Mouse (Mus musculus) midbrain, embryonic 10.5 days (tissue): ENCODE results near the gene Sema3b. TPM values are rescaled to one million over a fixed set of nuclear protein-coding genes. Genes with fewer than 3 reads are reported as not detected.
A peak's percentile ranks its signal among the peaks of the same experiment; 100 is the strongest.

Experiments used
- DNase-seq: peaks from one replicate; pipeline ENCODE4 v3.0.0-alpha.2; 2017; ENCODE audit warnings: low spot score
- H3K27ac ChIP-seq: fragments of 300-500 bp; sonication (generic); replicated peaks from 2 replicates; pipeline ENCODE4 v1.5.1; 2016; ENCODE audit warnings: mild to moderate bottlenecking
- H3K27me3 ChIP-seq: fragments of 300-500 bp; sonication (generic); 2 replicates; pipeline ENCODE4 v1.6.1; 2016; ENCODE audit warnings: low read depth, mild to moderate bottlenecking; ENCODE audit not compliant: poor library complexity, severe bottlenecking
- H3K36me3 ChIP-seq: fragments of 300-500 bp; sonication (generic); 2 replicates; pipeline ENCODE4 v1.6.1; 2016; ENCODE audit warnings: mild to moderate bottlenecking, moderate library complexity
- H3K4me1 ChIP-seq: fragments of 300-500 bp; sonication (generic); 2 replicates; pipeline ENCODE4 v1.6.1; 2016
- H3K4me3 ChIP-seq: fragments of 300-500 bp; sonication (generic); 2 replicates; pipeline ENCODE4 v1.5.1; 2016; ENCODE audit warnings: mild to moderate bottlenecking, moderate library complexity
- H3K9me3 ChIP-seq: fragments of 300-500 bp; sonication (generic); replicated peaks from 2 replicates; pipeline ENCODE4 v1.6.1; 2016; ENCODE audit warnings: mild to moderate bottlenecking
- WGBS: fragments of 180-500 bp; shearing (Covaris S2); methylation state at CpG from one replicate; pipeline ENCODE4 v1.1.7; 2016; 5-methylcytosine and 5-hydroxymethylcytosine counted together
- polyA plus RNA-seq: library from polyadenylated mRNA; unstranded; fragments of >200 nt; fragmentation: Nextera tagmentation; extraction: Ambion mirVana; gene quantifications from 2 replicates; pipeline ENCODE4 v1.2.1, GENCODE M21; 2016

The Sema3b gene
- polyA plus RNA-seq, 1 experiment from 2014 or later: 1.8 TPM

GRCm38 (mm10) chr9:107605041-107605661 lies 3.9 kb downstream of the Sema3b start:
- no peaks in the 10 kb centered on the region for H3K9me3 ChIP-seq

GRCm38 (mm10) chr9:107603251-107603650 lies 5.8 kb downstream of the Sema3b start:
- no peaks in the 10 kb centered on the region for H3K9me3 ChIP-seq
- peaks cover 72% of the 10 kb centered on the region for H3K4me1 ChIP-seq
- H3K27ac ChIP-seq: peak overlapping the region; percentile 83
- DNase-seq: no peak
- no peaks in the 10 kb centered on the region for H3K36me3 ChIP-seq
- peaks cover 60% of the 10 kb centered on the region for H3K27me3 ChIP-seq
- WGBS: 84% methylated on average over 6 of the region's 6 CpGs
- H3K4me3 ChIP-seq: no peak overlapping the region

More at GRCm38 (mm10) chr9:107605041-107605661, 3.9 kb downstream of the Sema3b start:
- DNase-seq: no peak
- Histone ChIP-seq H3K4me1 (peaks cover 85% of the 10 kb centered on the region), H3K36me3 (no peaks in the 10 kb centered on the region), H3K4me3 (peak overlapping the region; percentile 41), H3K27ac (peak overlapping the region; percentile 83), H3K27me3 (peaks cover 46% of the 10 kb centered on the region)
- WGBS: 36% methylated on average over 23 of the region's 23 CpGs

GRCm38 (mm10) chr9:107602068-107602648 lies 6.9 kb downstream of the Sema3b start:
- no peaks in the 10 kb centered on the region for H3K9me3 ChIP-seq
- H3K36me3 ChIP-seq: no peaks in the 10 kb centered on the region
- peaks cover 59% of the 10 kb centered on the region for H3K27me3 ChIP-seq
- H3K4me3 ChIP-seq: no peak overlapping the region
- peaks cover 61% of the 10 kb centered on the region for H3K4me1 ChIP-seq
- WGBS: 17% methylated on average over 10 of the region's 10 CpGs
- peak; percentile 93 for DNase-seq
- peak overlapping the region; percentile 83 for H3K27ac ChIP-seq

- Histone ChIP-seq H3K27ac (0 out of 2 replicates have a peak overlapping the region, but pooled peaks have one; percentile 2), H3K36me3 (no peaks in the 10 kb centered on the region), H3K27me3 (peaks cover 50% of the 10 kb centered on the region), H3K4me3 (no peak overlapping the region), H3K4me1 (peaks cover 52% of the 10 kb centered on the region), H3K9me3 (no peaks in the 10 kb centered on the region)
- DNase-seq: no peak
- 90% methylated on average over 11 of the region's 11 CpGs for WGBS
These were observed 7.8 kb downstream of the Sema3b start for GRCm38 (mm10) chr9:107601275-107601674.

GRCm38 (mm10) chr9:107600745-107601144 lies 8.3 kb downstream of the Sema3b start:
- Histone ChIP-seq H3K4me3 (no peak overlapping the region), H3K27ac (no peak overlapping the region), H3K9me3 (no peaks in the 10 kb centered on the region), H3K4me1 (peaks cover 47% of the 10 kb centered on the region), H3K27me3 (peaks cover 45% of the 10 kb centered on the region), H3K36me3 (0 out of 2 replicates have a peak, but pooled peaks cover 2% of the 10 kb centered on the region)
- DNase-seq: no peak
- WGBS: 85% methylated on average over 12 of the region's 12 CpGs

GRCm38 (mm10) chr9:107599842-107600241 lies 9.2 kb downstream of the Sema3b start:
- Histone ChIP-seq H3K27ac (no peak overlapping the region), H3K4me3 (no peak overlapping the region), H3K4me1 (peaks cover 38% of the 10 kb centered on the region), H3K36me3 (0 out of 2 replicates have a peak, but pooled peaks cover 3% of the 10 kb centered on the region), H3K27me3 (peaks cover 44% of the 10 kb centered on the region), H3K9me3 (no peaks in the 10 kb centered on the region)
- WGBS: 74% methylated on average over 14 of the region's 14 CpGs
- no peak for DNase-seq

- Histone ChIP-seq H3K4me3 (no peak overlapping the region), H3K27me3 (peaks cover 44% of the 10 kb centered on the region), H3K27ac (no peak overlapping the region), H3K4me1 (peaks cover 34% of the 10 kb centered on the region), H3K36me3 (peaks cover 7% of the 10 kb centered on the region; the same call in 1 of the 2 replicates), H3K9me3 (no peaks in the 10 kb centered on the region)
- WGBS: 89% methylated on average over 9 of the region's 9 CpGs
- no peak for DNase-seq
These were observed 9.6 kb downstream of the Sema3b start for GRCm38 (mm10) chr9:107599433-107599832.

GRCm38 (mm10) chr9:107598385-107598784 lies 10.6 kb downstream of the Sema3b start:
- H3K27ac ChIP-seq: 0 out of 2 replicates have a peak overlapping the region, but pooled peaks have one; percentile 34
- 92% methylated on average over 5 of the region's 5 CpGs for WGBS

GRCm38 (mm10) chr9:107596619-107597569 lies 12.1 kb downstream of the Sema3b start:
- 91% methylated on average over 11 of the region's 11 CpGs for WGBS
- no peak overlapping the region for H3K4me3 ChIP-seq
- peaks cover 29% of the 10 kb centered on the region for H3K27me3 ChIP-seq
- no peaks in the 10 kb centered on the region for H3K9me3 ChIP-seq
- no peak overlapping the region for H3K27ac ChIP-seq
- no peak for DNase-seq
- H3K36me3 ChIP-seq: peaks cover 33% of the 10 kb centered on the region
- peaks cover 29% of the 10 kb centered on the region for H3K4me1 ChIP-seq

More at GRCm38 (mm10) chr9:107598385-107598784, 10.6 kb downstream of the Sema3b start:
- no peaks in the 10 kb centered on the region for H3K9me3 ChIP-seq
- peaks cover 18% of the 10 kb centered on the region for H3K36me3 ChIP-seq
- DNase-seq: no peak
- peaks cover 35% of the 10 kb centered on the region for H3K27me3 ChIP-seq
- no peak overlapping the region for H3K4me3 ChIP-seq
- H3K4me1 ChIP-seq: peaks cover 33% of the 10 kb centered on the region

- WGBS: 82% methylated on average over 8 of the region's 8 CpGs
- Histone ChIP-seq H3K27ac (no peak overlapping the region), H3K4me3 (no peak overlapping the region), H3K4me1 (peaks cover 19% of the 10 kb centered on the region; the same call in 1 of the 2 replicates), H3K36me3 (peaks cover 57% of the 10 kb centered on the region), H3K27me3 (peaks cover 9% of the 10 kb centered on the region), H3K9me3 (no peaks in the 10 kb centered on the region)
- no peak for DNase-seq
These were observed 14.6 kb downstream of the Sema3b start for GRCm38 (mm10) chr9:107594281-107595062.

GRCm38 (mm10) chr9:107593101-107593976 lies 15.7 kb downstream of the Sema3b start:
- DNase-seq: no peak
- Histone ChIP-seq H3K4me1 (peaks cover 29% of the 10 kb centered on the region), H3K27ac (0 out of 2 replicates have a peak overlapping the region, but pooled peaks have one; percentile 28), H3K27me3 (no peaks in the 10 kb centered on the region), H3K36me3 (peaks cover 60% of the 10 kb centered on the region), H3K9me3 (no peaks in the 10 kb centered on the region), H3K4me3 (no peak overlapping the region)
- WGBS: 87% methylated on average over 11 of the region's 11 CpGs
